Mouse (Mus musculus) CH12.LX (cell line): ENCODE results near the gene Gm37240. TPM values are rescaled to one million over a fixed set of nuclear protein-coding genes. Genes with fewer than 3 reads are reported as not detected.

Experiments
- DNase-seq: peaks from one replicate; pipeline ENCODE4 v3.0.0-alpha.2; 2013; ENCODE audit errors: extremely low read depth
- H3K27ac ChIP-seq: 2 replicates; pipeline ENCODE4 v1.5.1; 2012; ENCODE audit warnings: low read depth, mild to moderate bottlenecking, control low read depth, moderate library complexity; ENCODE audit not compliant: insufficient read depth
- H3K27me3 ChIP-seq: replicated peaks from 2 replicates; pipeline ENCODE3; 2012; ENCODE audit warnings: inconsistent platforms
- H3K36me3 ChIP-seq, 2 experiments: replicated peaks in 1 of 2; 2 replicates each; pipeline versions ENCODE3 to v1.6.1; 2012; ENCODE audit warnings: inconsistent platforms in 1 of 2, low read length in 1 of 2, mild to moderate bottlenecking in 1 of 2, mixed read lengths in 1 of 2, moderate library complexity in 1 of 2; ENCODE audit not compliant: control insufficient read depth in 1 of 2, insufficient read depth in 1 of 2
- H3K4me1 ChIP-seq, 2 experiments: 2 replicates each; pipeline ENCODE4 v1.6.1; 2012; ENCODE audit warnings: inconsistent platforms in 1 of 2, moderate library complexity in 1 of 2; ENCODE audit not compliant: insufficient read depth in 2 of 2, control insufficient read depth in 1 of 2
- H3K4me2 ChIP-seq: 2 replicates; pipeline ENCODE4 v1.6.1; 2012; ENCODE audit warnings: low read depth, mild to moderate bottlenecking, control low read depth; ENCODE audit not compliant: poor library complexity, insufficient read depth, severe bottlenecking
- H3K4me3 ChIP-seq, 3 experiments: fragments of 150-350 bp in 1 of 3; sonication (generic) in 1 of 3; replicated peaks in 1 of 3; 2 replicates each; pipeline versions ENCODE3 to v1.5.1; 2011 to 2012; ENCODE audit warnings: low read depth in 2 of 3, low read length in 2 of 3, mild to moderate bottlenecking in 2 of 3, moderate library complexity in 2 of 3, control low read depth in 1 of 3, improper control_type of control experiment in 1 of 3, inconsistent platforms in 1 of 3, mixed read lengths in 1 of 3; ENCODE audit not compliant: poor library complexity in 1 of 3
- H3K79me2 ChIP-seq: replicated peaks from 2 replicates; pipeline ENCODE4 v1.6.1; 2012; ENCODE audit warnings: mild to moderate bottlenecking, moderate library complexity; ENCODE audit not compliant: control insufficient read depth, poor library complexity, insufficient read depth, severe bottlenecking; ENCODE audit errors: extremely low read depth
- H3K9ac ChIP-seq: 2 replicates; pipeline ENCODE4 v1.6.1; 2012; ENCODE audit warnings: low read depth, mild to moderate bottlenecking, control low read depth, moderate library complexity; ENCODE audit not compliant: insufficient read depth
- H3K9me3 ChIP-seq: replicated peaks from 2 replicates; pipeline ENCODE3; 2012; ENCODE audit warnings: low read length, inconsistent platforms, mixed read lengths
- BHLHE40 ChIP-seq: IDR thresholded peaks from 2 replicates; pipeline ENCODE4 v1.6.1; 2011; ENCODE audit warnings: mild to moderate bottlenecking, low read depth, low read length, improper control_type of control experiment
- CTCF ChIP-seq, 2 experiments: IDR thresholded peaks in 1 of 2; conservative IDR thresholded peaks in 1 of 2; 2 replicates each; pipeline ENCODE4 v1.5.1; 2011 to 2012; ENCODE audit warnings: low read depth in 2 of 2, low read length in 2 of 2, improper control_type of control experiment in 1 of 2, inconsistent platforms in 1 of 2, mild to moderate bottlenecking in 1 of 2, moderate library complexity in 1 of 2
- E2F4 ChIP-seq: IDR thresholded peaks from 2 replicates; pipeline ENCODE4 v1.6.1; 2011; ENCODE audit warnings: low read depth, low read length, improper control_type of control experiment; ENCODE audit not compliant: insufficient replicate concordance
- GABPA ChIP-seq: IDR thresholded peaks from 2 replicates; pipeline ENCODE4 v1.6.1; 2012; ENCODE audit warnings: low read depth, low read length, improper control_type of control experiment, inconsistent platforms; ENCODE audit not compliant: insufficient replicate concordance
- HCFC1 ChIP-seq: IDR thresholded peaks from 2 replicates; pipeline ENCODE4 v1.6.1; 2012; ENCODE audit warnings: low read depth, mild to moderate bottlenecking, inconsistent platforms, low read length, improper control_type of control experiment
- IRF4 ChIP-seq: IDR thresholded peaks from 2 replicates; pipeline ENCODE4 v1.6.1; 2014; ENCODE audit warnings: low read depth, mild to moderate bottlenecking, inconsistent platforms, low read length, improper control_type of control experiment
- JUND ChIP-seq: conservative IDR thresholded peaks from 2 replicates; pipeline ENCODE4 v1.6.1; 2011; ENCODE audit warnings: low read depth, low read length, improper control_type of control experiment
- MXI1 ChIP-seq: IDR thresholded peaks from 2 replicates; pipeline ENCODE4 v1.6.1; 2011; ENCODE audit warnings: mild to moderate bottlenecking, low read depth, low read length, improper control_type of control experiment
- MYC ChIP-seq: IDR thresholded peaks from 2 replicates; pipeline ENCODE4 v1.6.1; 2011; ENCODE audit warnings: low read depth, mild to moderate bottlenecking, improper control_type of control experiment, low read length
- PAX5 ChIP-seq: IDR thresholded peaks from 2 replicates; pipeline ENCODE4 v1.6.1; 2012; ENCODE audit warnings: low read length, inconsistent platforms, mixed read lengths
- POLR2A ChIP-seq: IDR thresholded peaks from 2 replicates; pipeline ENCODE4 v1.6.1; 2011; ENCODE audit warnings: low read depth, mild to moderate bottlenecking, improper control_type of control experiment, low read length
- RAD21 ChIP-seq: IDR thresholded peaks from 2 replicates; pipeline ENCODE4 v1.6.1; 2011; ENCODE audit warnings: low read depth, mild to moderate bottlenecking, low read length, improper control_type of control experiment, moderate library complexity
- USF1 ChIP-seq: IDR thresholded peaks from 2 replicates; pipeline ENCODE4 v1.6.1; 2014; ENCODE audit warnings: low read depth, mild to moderate bottlenecking, inconsistent platforms, low read length, improper control_type of control experiment
- USF2 ChIP-seq: conservative IDR thresholded peaks from 2 replicates; pipeline ENCODE4 v1.6.1; 2011; ENCODE audit warnings: low read depth, low read length, improper control_type of control experiment
- ZC3H11A ChIP-seq: IDR thresholded peaks from 2 replicates; pipeline ENCODE4 v1.6.1; 2012; ENCODE audit warnings: low read depth, mild to moderate bottlenecking, inconsistent platforms, low read length, improper control_type of control experiment
- ZKSCAN1 ChIP-seq: IDR thresholded peaks from 2 replicates; pipeline ENCODE4 v1.6.1; 2012; ENCODE audit warnings: low read depth, inconsistent platforms, low read length, improper control_type of control experiment, borderline replicate concordance
- dilution Hi-C: fragments of 300-500 bp; cut with MboI; formaldehyde crosslinking; loops from 2 replicates; pipeline ENCODE4 v1.14.3; 2020; ENCODE audit warnings: low sequenced_read_pairs; ENCODE audit not compliant: extremely low pct_unique_long_range_greater_than_20kb, extremely low pct_ligation_motif_present
- in situ Hi-C: fragments of 300-500 bp; cut with MboI; formaldehyde crosslinking; loops from 3 replicates; pipeline ENCODE4 v1.14.3; 2019; ENCODE audit warnings: low sequenced_read_pairs, low pct_ligation_motif_present, low pct_unique_long_range_greater_than_20kb, mixed read lengths
- polyA plus RNA-seq: library from polyadenylated mRNA; unstranded; fragments of >175 nt; gene quantifications from 2 replicates; pipeline ENCODE4 v1.2.1, GENCODE M21; 2012; ENCODE audit warnings: low read depth; ENCODE audit not compliant: insufficient read length
- total RNA-seq, 2 experiments: library from RNA; depleted of rRNA; stranded (reverse); fragments of 300-350 nt in 1 of 2; fragments of >200 nt in 1 of 2; gene quantifications; 2 replicates each; pipeline ENCODE4 v1.2.3; 2012 to 2014

Gm37240 gene
- total and polyA plus RNA-seq, 3 experiments: 0.08 to 0.19 (median 0.14) TPM

DNA sequence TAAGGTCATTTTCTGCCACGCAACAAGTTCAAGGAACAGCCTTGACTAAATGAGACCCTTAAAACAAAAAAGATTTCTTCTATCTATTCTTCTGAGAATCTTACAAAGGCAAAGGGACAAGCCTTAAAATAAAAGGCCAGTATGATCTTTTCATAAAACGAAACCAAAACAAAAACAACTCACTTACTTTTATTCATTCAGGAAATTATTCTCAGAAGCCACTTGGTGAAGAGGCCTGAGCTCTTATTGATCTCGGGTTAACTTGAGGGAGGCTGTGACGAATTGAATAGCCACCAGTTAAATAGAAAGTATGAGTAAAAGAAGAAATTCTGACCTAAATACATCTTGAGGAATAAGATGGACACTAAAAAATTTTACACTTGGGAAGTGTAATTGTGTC, 1118.4 kb downstream of the Gm37240 start:
- TF ChIP-seq POLR2A (no peak), JUND (no peak), USF2 (no peak), E2F4 (no peak), ZKSCAN1 (no peak), MXI1 (no peak), MYC (no peak)
- H3K4me2 ChIP-seq: no peak overlapping the region
- in situ Hi-C loops: no loop called here
- no peak for DNase-seq
- no peaks in the 10 kb centered on the region for H3K36me3 ChIP-seq
- no peaks in the 10 kb centered on the region for H3K27me3 ChIP-seq
- peaks cover 6% of the 10 kb centered on the region for H3K9me3 ChIP-seq
- no peaks in the 10 kb centered on the region for H3K79me2 ChIP-seq
- dilution Hi-C loops: no loop called here
- 0 out of 4 replicates have a peak, but pooled peaks cover 2 to 3% of the 10 kb centered on the region in 2 experiments for H3K4me1 ChIP-seq
- no peak overlapping the region for H3K4me3 ChIP-seq
- H3K27ac ChIP-seq: no peak overlapping the region
- no peak overlapping the region for H3K9ac ChIP-seq

DNA sequence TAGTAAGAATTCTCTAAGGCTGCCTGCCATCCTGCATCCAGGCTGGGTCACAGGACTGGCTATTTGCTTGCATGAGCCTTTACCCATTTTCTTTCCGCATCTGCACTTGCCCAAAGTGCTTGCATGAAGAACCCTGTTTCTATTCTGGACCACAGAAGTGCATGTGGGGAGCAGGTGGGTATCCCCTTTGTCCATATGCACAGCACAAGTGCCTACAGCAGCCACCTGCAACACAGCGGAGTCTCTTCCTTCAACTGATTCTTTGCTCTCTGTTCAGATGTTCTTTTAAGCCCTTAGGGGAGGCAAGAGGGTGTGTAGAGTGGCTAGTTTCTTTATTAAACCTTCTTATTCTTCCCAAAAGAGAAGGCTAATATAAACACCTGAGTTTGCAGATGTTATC, 1133.5 kb downstream of the Gm37240 start:
- peaks cover 0 to 12% of the 10 kb centered on the region in 2 experiments; a peak in 2 of 4 replicates for H3K4me1 ChIP-seq
- dilution Hi-C loops: no loop called here

DNA sequence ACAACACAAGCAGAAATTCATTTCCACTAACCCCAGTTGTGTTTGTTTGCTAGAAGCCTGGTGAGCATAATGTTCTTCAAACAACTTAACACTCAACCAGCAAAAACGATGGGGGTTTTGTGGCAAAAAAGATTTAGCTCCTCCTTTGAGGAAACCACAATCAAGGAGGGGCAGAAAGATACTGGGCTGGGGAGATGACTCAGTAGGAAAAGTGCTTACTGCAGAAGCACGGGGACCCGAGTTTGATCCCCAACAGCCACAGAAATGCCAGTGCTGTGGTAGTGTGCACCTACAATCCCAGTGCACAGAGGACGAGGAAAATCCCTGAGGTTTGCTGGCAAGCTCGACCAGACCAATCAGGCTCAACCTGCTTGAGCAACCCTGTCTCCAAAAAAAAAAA, 1138.1 kb downstream of the Gm37240 start:
- in situ Hi-C loops (no loop called here), dilution Hi-C loops (no loop called here)
- no peak for TF ChIP-seq BHLHE40
- no peak for TF ChIP-seq CTCF (conservative IDR thresholded peaks at IDR 0.05 in 1 of 2, IDR thresholded peaks at IDR 0.05 in 1 of 2; ENCODE audit: low read depth in 2 of 2, low read length in 2 of 2)
- TF ChIP-seq USF2: no peak
- no peak for TF ChIP-seq PAX5
- TF ChIP-seq USF1: no peak
- no peak for TF ChIP-seq RAD21
- no peak for TF ChIP-seq ZC3H11A
- TF ChIP-seq HCFC1: no peak
- no peak for TF ChIP-seq E2F4
- TF ChIP-seq GABPA: no peak
- no peak for TF ChIP-seq ZKSCAN1
- H3K4me3 ChIP-seq: no peak overlapping the region
- no peaks in the 10 kb centered on the region for H3K79me2 ChIP-seq
- no peaks in the 10 kb centered on the region for H3K27me3 ChIP-seq
- peaks cover 3% of the 10 kb centered on the region for H3K9me3 ChIP-seq
- H3K4me2 ChIP-seq: no peak overlapping the region
- peak; percentile 26 for DNase-seq
- no peak overlapping the region for H3K27ac ChIP-seq
- no peaks in the 10 kb centered on the region for H3K36me3 ChIP-seq
- H3K9ac ChIP-seq: no peak overlapping the region
- peaks cover 0 to 12% of the 10 kb centered on the region in 2 experiments; a peak in 2 of 4 replicates for H3K4me1 ChIP-seq

More for the DNA sequence above, 1133.5 kb downstream of the Gm37240 start:
- TF ChIP-seq IRF4: no peak
- Histone ChIP-seq H3K27ac (no peak overlapping the region), H3K4me3 (no peak overlapping the region), H3K36me3 (no peaks in the 10 kb centered on the region), H3K9ac (no peak overlapping the region), H3K79me2 (no peaks in the 10 kb centered on the region), H3K4me2 (no peak overlapping the region), H3K27me3 (no peaks in the 10 kb centered on the region), H3K9me3 (peaks cover 2% of the 10 kb centered on the region)
- DNase-seq: no peak
- in situ Hi-C loops: no loop called here
